Mouse (Mus musculus) ES-E14 (cell line): ENCODE data around the gene Cspg5.

Experiments used
- CHD2 ChIP-seq: IDR thresholded peaks from 2 replicates; pipeline ENCODE4 v1.6.1; 2014; ENCODE audit warnings: mild to moderate bottlenecking, low read depth, low read length, inconsistent platforms
- ZC3H11A ChIP-seq: IDR thresholded peaks from 2 replicates; pipeline ENCODE4 v1.6.1; 2012; ENCODE audit warnings: low read depth, mild to moderate bottlenecking, inconsistent platforms, low read length, borderline replicate concordance

GRCm38 (mm10) chr9:110224273-110224672 is 19.3 kb upstream of the Cspg5 start:
- TF ChIP-seq ZC3H11A = no peak
- no peak for TF ChIP-seq CHD2
